Mouse (Mus musculus) adrenal gland, postnatal 14 days (tissue): ENCODE measurements around the gene Ak5. TPM values are rescaled to one million over a fixed set of nuclear protein-coding genes. Genes with fewer than 3 reads are reported as not detected.

Experiments used
- DNase-seq: peaks from one replicate; pipeline ENCODE4 v3.0.0; 2021; ENCODE audit warnings: mixed read lengths
- total RNA-seq: library from RNA; stranded (reverse); gene quantifications from 2 replicates; pipeline ENCODE4 v1.2.3, GENCODE M21; 2021

Ak5 gene
- total RNA-seq, 1 experiment from 2014 or later: 4.4 TPM

- no peak for DNase-seq
These were observed 151.6 kb downstream of the Ak5 start for GRCm38 (mm10) chr3:152516569-152516968.

GRCm38 (mm10) chr3:152515959-152516358, 152.2 kb downstream of the Ak5 start:
- no peak for DNase-seq

GRCm38 (mm10) chr3:152512517-152512916, 155.6 kb downstream of the Ak5 start:
- DNase-seq: peak; percentile 64

GRCm38 (mm10) chr3:152509268-152509667, 158.9 kb downstream of the Ak5 start:
- no peak for DNase-seq

- no peak for DNase-seq
These were observed 159.7 kb downstream of the Ak5 start for GRCm38 (mm10) chr3:152508419-152508993.

GRCm38 (mm10) chr3:152507900-152508299, 160.3 kb downstream of the Ak5 start:
- DNase-seq: no peak

GRCm38 (mm10) chr3:152498968-152499696, 169.0 kb downstream of the Ak5 start:
- DNase-seq: no peak

- DNase-seq: no peak
These were observed 170.3 kb downstream of the Ak5 start for GRCm38 (mm10) chr3:152497842-152498241.

- no peak for DNase-seq
These were observed 171.1 kb downstream of the Ak5 start for GRCm38 (mm10) chr3:152497084-152497483.

GRCm38 (mm10) chr3:152495415-152495898, 172.7 kb downstream of the Ak5 start:
- DNase-seq: no peak

- DNase-seq: no peak
These were observed 173.3 kb downstream of the Ak5 start for GRCm38 (mm10) chr3:152494667-152495360.

- DNase-seq: no peak
These were observed 174.3 kb downstream of the Ak5 start for GRCm38 (mm10) chr3:152493813-152494212.

GRCm38 (mm10) chr3:152492241-152492640, 175.9 kb downstream of the Ak5 start:
- DNase-seq: no peak

GRCm38 (mm10) chr3:152490423-152490822, 177.7 kb downstream of the Ak5 start:
- no peak for DNase-seq

GRCm38 (mm10) chr3:152488964-152489363, 179.2 kb downstream of the Ak5 start:
- no peak for DNase-seq

- no peak for DNase-seq
These were observed 184.0 kb downstream of the Ak5 start for GRCm38 (mm10) chr3:152484206-152484605.

GRCm38 (mm10) chr3:152483800-152484199, 184.4 kb downstream of the Ak5 start:
- DNase-seq: no peak

GRCm38 (mm10) chr3:152482182-152482581, 186.0 kb downstream of the Ak5 start:
- DNase-seq: no peak

- no peak for DNase-seq
These were observed 187.8 kb downstream of the Ak5 start for GRCm38 (mm10) chr3:152480336-152480735.

- peak; percentile 69 for DNase-seq
These were observed 189.3 kb downstream of the Ak5 start for GRCm38 (mm10) chr3:152478599-152479435.

- DNase-seq: peak; percentile 79
These were observed 190.2 kb downstream of the Ak5 start for GRCm38 (mm10) chr3:152477796-152478527.

- DNase-seq: no peak
These were observed 192.3 kb downstream of the Ak5 start for GRCm38 (mm10) chr3:152475894-152476293.
